Mouse (Mus musculus): ENCODE data around the gene Cpt1a. TPM values are rescaled to one million over a fixed set of nuclear protein-coding genes. Genes with fewer than 3 reads are reported as not detected.

Gene Cpt1a
- polyA plus RNA-seq, 3 experiments from 2014 or later = 19.7 to 29.2 (median 20.9) TPM

GRCm38 (mm10) chr19:3374028-3374427 lies 51.9 kb downstream of the Cpt1a start:
- no peak for ATAC-seq

- ATAC-seq = no peak
These were observed 53.9 kb downstream of the Cpt1a start for GRCm38 (mm10) chr19:3375945-3376495.

- no peak for ATAC-seq
These were observed 55.0 kb downstream of the Cpt1a start for GRCm38 (mm10) chr19:3376966-3377715.

- no peak for ATAC-seq
These were observed 56.5 kb downstream of the Cpt1a start for GRCm38 (mm10) chr19:3378614-3379013.

- ATAC-seq = no peak
These were observed 65.9 kb downstream of the Cpt1a start for GRCm38 (mm10) chr19:3388061-3388460.

- peak; percentile 69 for ATAC-seq
These were observed 66.5 kb downstream of the Cpt1a start, which contains the start of gene Tesmin for GRCm38 (mm10) chr19:3388629-3389057. Gene Tesmin, plus strand, starts transcription at chr19:3388857.

GRCm38 (mm10) chr19:3389089-3389488 lies 67.0 kb downstream of the Cpt1a start:
- peak; percentile 96 for ATAC-seq

- no peak for ATAC-seq
These were observed 70.2 kb downstream of the Cpt1a start for GRCm38 (mm10) chr19:3392384-3392783.

GRCm38 (mm10) chr19:3394216-3394615 lies 72.1 kb downstream of the Cpt1a start:
- no peak for ATAC-seq

- ATAC-seq = no peak
These were observed 77.9 kb downstream of the Cpt1a start for GRCm38 (mm10) chr19:3400057-3400456.

- no peak for ATAC-seq
These were observed 79.4 kb downstream of the Cpt1a start for GRCm38 (mm10) chr19:3401504-3401903.

- ATAC-seq = no peak
These were observed 79.8 kb downstream of the Cpt1a start for GRCm38 (mm10) chr19:3401943-3402342.

GRCm38 (mm10) chr19:3402390-3402789 lies 80.3 kb downstream of the Cpt1a start:
- no peak for ATAC-seq

- no peak for ATAC-seq
These were observed 81.9 kb downstream of the Cpt1a start for GRCm38 (mm10) chr19:3404030-3404429.

- no peak for ATAC-seq
These were observed 83.6 kb downstream of the Cpt1a start for GRCm38 (mm10) chr19:3405531-3406281.

- no peak for ATAC-seq
These were observed 92.2 kb downstream of the Cpt1a start, which contains the start of gene Gal for GRCm38 (mm10) chr19:3414268-3414733. Gene Gal, minus strand, starts transcription at chr19:3414544.

- ATAC-seq = no peak
These were observed 97.1 kb downstream of the Cpt1a start for GRCm38 (mm10) chr19:3419251-3419650.

GRCm38 (mm10) chr19:3422488-3422887 lies 100.4 kb downstream of the Cpt1a start:
- ATAC-seq = no peak

- ATAC-seq = no peak
These were observed 100.8 kb downstream of the Cpt1a start for GRCm38 (mm10) chr19:3422981-3423380.

- no peak for ATAC-seq
These were observed 102.1 kb downstream of the Cpt1a start for GRCm38 (mm10) chr19:3424214-3424613.

GRCm38 (mm10) chr19:3428057-3428830 lies 106.1 kb downstream of the Cpt1a start:
- no peak for ATAC-seq

- no peak for ATAC-seq
These were observed 107.2 kb downstream of the Cpt1a start for GRCm38 (mm10) chr19:3429156-3429816.
